Mouse (Mus musculus) forebrain, embryonic 11.5 days (tissue): ENCODE measurements around the gene Prdm5. TPM values are rescaled to one million over a fixed set of nuclear protein-coding genes. Genes with fewer than 3 reads are reported as not detected.

Source experiments
- ATAC-seq: fragments of 200-750 bp; cut with Nextera tagmentation; replicated peaks from 2 replicates; pipeline ENCODE4 v1.8.0; 2017; ENCODE audit warnings: moderate TSS enrichment; ENCODE audit not compliant: low FRiP score
- DNase-seq: peaks from one replicate; pipeline ENCODE4 v3.0.0-alpha.2; 2017; ENCODE audit warnings: low spot score
- H3K27ac ChIP-seq: fragments of 300-500 bp; sonication (generic); 2 replicates; pipeline ENCODE4 v1.5.1; 2014; ENCODE audit warnings: low read depth, low read length
- H3K27me3 ChIP-seq: fragments of 300-500 bp; sonication (generic); 2 replicates; pipeline ENCODE4 v1.6.1; 2014; ENCODE audit warnings: mild to moderate bottlenecking, low read length, mixed read lengths; ENCODE audit not compliant: control insufficient read depth, insufficient read depth
- H3K36me3 ChIP-seq: fragments of 300-500 bp; sonication (generic); 2 replicates; pipeline ENCODE4 v1.6.1; 2014; ENCODE audit warnings: mild to moderate bottlenecking, low read length, moderate library complexity, mixed read lengths; ENCODE audit not compliant: control insufficient read depth, insufficient read depth
- H3K4me1 ChIP-seq: fragments of 300-500 bp; sonication (generic); replicated peaks from 2 replicates; pipeline ENCODE4 v1.6.1; 2014; ENCODE audit warnings: low read length, mixed read lengths; ENCODE audit not compliant: control insufficient read depth, insufficient read depth
- H3K4me2 ChIP-seq: fragments of 300-500 bp; sonication (generic); 2 replicates; pipeline ENCODE4 v1.6.1; 2014; ENCODE audit warnings: low read depth, mild to moderate bottlenecking, low read length, moderate library complexity, mixed read lengths; ENCODE audit not compliant: severe bottlenecking
- H3K4me3 ChIP-seq: fragments of 300-500 bp; sonication (generic); 2 replicates; pipeline ENCODE4 v1.5.1; 2014; ENCODE audit warnings: low read depth, low read length
- H3K9ac ChIP-seq: fragments of 300-500 bp; sonication (generic); 2 replicates; pipeline ENCODE4 v1.6.1; 2014; ENCODE audit warnings: low read length
- H3K9me3 ChIP-seq: fragments of 300-500 bp; sonication (generic); 2 replicates; pipeline ENCODE4 v1.6.1; 2016; ENCODE audit warnings: low read length, mixed read lengths; ENCODE audit not compliant: control insufficient read depth
- WGBS: fragments of 180-500 bp; shearing (Covaris S2); extraction: QIAGEN DNeasy Blood & Tissue Kit; methylation state at CpG from one replicate; pipeline ENCODE4 v1.1.7; 2014; 5-methylcytosine and 5-hydroxymethylcytosine counted together
- polyA plus RNA-seq: library from polyadenylated mRNA; unstranded; fragments of >200 nt; fragmentation: Nextera tagmentation; extraction: Ambion mirVana; gene quantifications from 2 replicates; pipeline ENCODE4 v1.2.1, GENCODE M21; 2014

The Prdm5 gene
- 15.2 and 16.0 TPM in 2 replicates for polyA plus RNA-seq

GRCm38 (mm10) chr6:65778861-65779688 is at the start of gene Prdm5:
TSS of gene Prdm5 (plus strand) at chr6:65778988.
- WGBS = 5% methylated on average over 46 of the region's 56 CpGs
- Histone ChIP-seq H3K36me3 (no peaks in the 10 kb centered on the region), H3K9me3 (no peaks in the 10 kb centered on the region), H3K27ac (no peak within 1 kb of the TSS), H3K4me2 (peak within 1 kb of the TSS; percentile 67), H3K4me3 (peak within 1 kb of the TSS; percentile 50), H3K4me1 (no peaks in the 10 kb centered on the region; the same call in 1 of the 2 replicates), H3K27me3 (no peaks in the 10 kb centered on the region), H3K9ac (peak within 1 kb of the TSS; percentile 80)
- DNase-seq = peak; percentile 81
- peak; percentile 94 for ATAC-seq

- H3K27ac ChIP-seq = no peak overlapping the region
- no peak overlapping the region for H3K4me3 ChIP-seq
- H3K4me1 ChIP-seq = no peaks in the 10 kb centered on the region
- ATAC-seq (no peak), DNase-seq (no peak)
- no peak overlapping the region for H3K4me2 ChIP-seq
- no peak overlapping the region for H3K9ac ChIP-seq
- H3K36me3 ChIP-seq = no peaks in the 10 kb centered on the region
- no peaks in the 10 kb centered on the region for H3K27me3 ChIP-seq
- 76% methylated on average over 8 of the region's 8 CpGs for WGBS
- no peaks in the 10 kb centered on the region for H3K9me3 ChIP-seq
Measured at GRCm38 (mm10) chr6:65739442-65739841, 39.3 kb upstream of the Prdm5 start.

- H3K4me3 ChIP-seq = no peak overlapping the region
- 41% methylated on average over 1 of the region's 1 CpGs for WGBS
- no peaks in the 10 kb centered on the region for H3K36me3 ChIP-seq
- ATAC-seq (0 out of 2 replicates have a peak, but pooled peaks have one; percentile 27), DNase-seq (no peak)
- no peak overlapping the region for H3K27ac ChIP-seq
- H3K4me2 ChIP-seq = no peak overlapping the region
- H3K9me3 ChIP-seq = no peaks in the 10 kb centered on the region
- no peaks in the 10 kb centered on the region for H3K4me1 ChIP-seq
- H3K9ac ChIP-seq = no peak overlapping the region
- H3K27me3 ChIP-seq = no peaks in the 10 kb centered on the region
Measured at GRCm38 (mm10) chr6:65743144-65743870, 35.5 kb upstream of the Prdm5 start.

GRCm38 (mm10) chr6:65743871-65744202 is 35.0 kb upstream of the Prdm5 start:
- DNase-seq = no peak
- Histone ChIP-seq H3K4me3 (no peak overlapping the region), H3K36me3 (no peaks in the 10 kb centered on the region), H3K9ac (no peak overlapping the region), H3K27ac (no peak overlapping the region), H3K9me3 (no peaks in the 10 kb centered on the region), H3K4me1 (no peaks in the 10 kb centered on the region), H3K27me3 (no peaks in the 10 kb centered on the region), H3K4me2 (no peak overlapping the region)
- no peak for ATAC-seq

GRCm38 (mm10) chr6:65758214-65758613 is 20.6 kb upstream of the Prdm5 start:
- WGBS = 32% methylated on average over 7 of the region's 7 CpGs
- no peak overlapping the region for H3K4me3 ChIP-seq
- no peaks in the 10 kb centered on the region for H3K9me3 ChIP-seq
- H3K36me3 ChIP-seq = no peaks in the 10 kb centered on the region
- H3K27ac ChIP-seq = no peak overlapping the region
- no peaks in the 10 kb centered on the region; the same call in 1 of the 2 replicates for H3K4me1 ChIP-seq
- H3K4me2 ChIP-seq = no peak overlapping the region
- DNase-seq = no peak
- H3K9ac ChIP-seq = no peak overlapping the region
- ATAC-seq = no peak
- no peaks in the 10 kb centered on the region for H3K27me3 ChIP-seq

- no peaks in the 10 kb centered on the region; the same call in 1 of the 2 replicates for H3K4me1 ChIP-seq
- H3K4me3 ChIP-seq = no peak overlapping the region
- ATAC-seq (no peak), DNase-seq (no peak)
- no peaks in the 10 kb centered on the region for H3K9me3 ChIP-seq
- no peaks in the 10 kb centered on the region for H3K27me3 ChIP-seq
- H3K9ac ChIP-seq = no peak overlapping the region
- no peaks in the 10 kb centered on the region for H3K36me3 ChIP-seq
- H3K4me2 ChIP-seq = no peak overlapping the region
- 75% methylated on average over 5 of the region's 5 CpGs for WGBS
- H3K27ac ChIP-seq = no peak overlapping the region
Measured at GRCm38 (mm10) chr6:65759174-65759573, 19.6 kb upstream of the Prdm5 start.

GRCm38 (mm10) chr6:65760073-65760472 is 18.7 kb upstream of the Prdm5 start:
- WGBS = 92% methylated on average over 3 of the region's 3 CpGs
- no peak overlapping the region for H3K9ac ChIP-seq
- no peak overlapping the region for H3K27ac ChIP-seq
- H3K4me3 ChIP-seq = no peak overlapping the region
- H3K4me2 ChIP-seq = no peak overlapping the region
- no peaks in the 10 kb centered on the region for H3K9me3 ChIP-seq
- no peaks in the 10 kb centered on the region for H3K36me3 ChIP-seq
- DNase-seq = no peak
- H3K27me3 ChIP-seq = no peaks in the 10 kb centered on the region
- no peak for ATAC-seq
- no peaks in the 10 kb centered on the region; the same call in 1 of the 2 replicates for H3K4me1 ChIP-seq

GRCm38 (mm10) chr6:65764459-65764858 is 14.3 kb upstream of the Prdm5 start:
- ATAC-seq (no peak), DNase-seq (no peak)
- Histone ChIP-seq H3K27ac (no peak overlapping the region), H3K36me3 (no peaks in the 10 kb centered on the region), H3K9ac (no peak overlapping the region), H3K4me3 (no peak overlapping the region), H3K27me3 (no peaks in the 10 kb centered on the region), H3K4me1 (no peaks in the 10 kb centered on the region), H3K4me2 (no peak overlapping the region), H3K9me3 (no peaks in the 10 kb centered on the region)
- 87% methylated on average over 2 of the region's 2 CpGs for whole genome bisulfite sequencing
